Mouse (Mus musculus) right cerebral cortex, postnatal 10 days (tissue): Measurements from ENCODE around the gene Diaph3.

Experiments
- DNase-seq, 2 experiments: peaks; one replicate each; pipeline ENCODE4 v3.0.0; 2021; ENCODE audit warnings: low spot score in 2 of 2

The Diaph3 gene

GRCm38 (mm10) chr14:86847154-86847810 lies 293.8 kb downstream of the Diaph3 start:
- no peak for DNase-seq

GRCm38 (mm10) chr14:86844075-86844474 lies 297.0 kb downstream of the Diaph3 start:
- DNase-seq: no peak

GRCm38 (mm10) chr14:86837642-86838041 lies 303.4 kb downstream of the Diaph3 start:
- no peak for DNase-seq

- DNase-seq: no peak
Measured at GRCm38 (mm10) chr14:86834851-86835250, 306.2 kb downstream of the Diaph3 start.

- no peak for DNase-seq
Measured at GRCm38 (mm10) chr14:86834269-86834668, 306.8 kb downstream of the Diaph3 start.

- DNase-seq: no peak
Measured at GRCm38 (mm10) chr14:86833003-86833402, 308.0 kb downstream of the Diaph3 start.

- DNase-seq: no peak
Measured at GRCm38 (mm10) chr14:86816246-86816645, 324.8 kb downstream of the Diaph3 start.

GRCm38 (mm10) chr14:86788880-86789641 lies 352.0 kb downstream of the Diaph3 start:
- DNase-seq: no peak

GRCm38 (mm10) chr14:86786866-86787265 lies 354.2 kb downstream of the Diaph3 start:
- DNase-seq: no peak

GRCm38 (mm10) chr14:86781553-86782273 lies 359.3 kb downstream of the Diaph3 start:
- peak; percentile 40 to 41 for DNase-seq

- peak; percentile 33 to 70 for DNase-seq
Measured at GRCm38 (mm10) chr14:86773311-86773710, 367.7 kb downstream of the Diaph3 start.

GRCm38 (mm10) chr14:86772176-86773150 lies 368.6 kb downstream of the Diaph3 start:
- no peak for DNase-seq

GRCm38 (mm10) chr14:86764286-86764685 lies 376.7 kb downstream of the Diaph3 start:
- no peak for DNase-seq

GRCm38 (mm10) chr14:86757604-86758520 lies 383.2 kb downstream of the Diaph3 start:
- peak in 1 of 2 experiments; percentile 45 for DNase-seq

GRCm38 (mm10) chr14:86757132-86757531 lies 383.9 kb downstream of the Diaph3 start:
- no peak for DNase-seq

GRCm38 (mm10) chr14:86750351-86750750 lies 390.7 kb downstream of the Diaph3 start:
- no peak for DNase-seq

- DNase-seq: no peak
Measured at GRCm38 (mm10) chr14:86749425-86749824, 391.6 kb downstream of the Diaph3 start.

GRCm38 (mm10) chr14:86748876-86749275 lies 392.2 kb downstream of the Diaph3 start:
- peak; percentile 89 to 96 for DNase-seq

GRCm38 (mm10) chr14:86744523-86744922 lies 396.5 kb downstream of the Diaph3 start:
- no peak for DNase-seq

- DNase-seq: no peak
Measured at GRCm38 (mm10) chr14:86741855-86742531, 399.0 kb downstream of the Diaph3 start.
